Comparison of ENCODE assay signal across 7 mouse cellular contexts in genomic region chr15:86112707-86113341, GRCm38 (mm10). TPM values are rescaled to one million over a fixed set of nuclear protein-coding genes. Genes with fewer than 3 reads are reported as not detected.
DNase-seq lines count a peak whose midpoint lies in the region; ATAC-seq lines count a peak whose summit lies in the region.

No protein-coding gene starts in this region.

- peaks cover 23% of the 10 kb centered on the region for H3K36me3 ChIP-seq in megakaryocyte, embryonic 14.5 days (replicated peaks; ENCODE audit: low read length)
- H3K36me3 ChIP-seq in hindbrain, embryonic 10.5 days = no peaks in the 10 kb centered on the region
- H3K36me3 ChIP-seq in neural tube, embryonic 12.5 days = no peaks in the 10 kb centered on the region

- H3K9ac ChIP-seq in neural tube, embryonic 12.5 days = 0 out of 2 replicates have a peak overlapping the region, but pooled peaks have one; percentile 26

- H3K4me3 ChIP-seq in megakaryocyte, embryonic 14.5 days (replicated peaks) = peak overlapping the region; percentile 76
- H3K4me3 ChIP-seq in hindbrain, embryonic 10.5 days = no peak overlapping the region; the same call in 1 of the 2 replicates
- H3K4me3 ChIP-seq in neural tube, embryonic 12.5 days = no peak overlapping the region

- ATAC-seq in megakaryocyte, adult 5-6 weeks (ENCODE audit: poor library complexity, severe bottlenecking) = no peak
- 0 out of 2 replicates have a peak, but pooled peaks have one; percentile 13 for ATAC-seq in neural tube, embryonic 12.5 days (ENCODE audit: low FRiP score, low read depth)

- peak overlapping the region; percentile 73 for H3K27ac ChIP-seq in hindbrain, embryonic 10.5 days
- H3K27ac ChIP-seq in neural tube, embryonic 12.5 days = peak overlapping the region; percentile 39

- peaks cover 48% of the 10 kb centered on the region for H3K4me1 ChIP-seq in megakaryocyte, embryonic 14.5 days
- peaks cover 70% of the 10 kb centered on the region for H3K4me1 ChIP-seq in hindbrain, embryonic 10.5 days (replicated peaks)
- H3K4me1 ChIP-seq in neural tube, embryonic 12.5 days = peaks cover 34% of the 10 kb centered on the region

- no peak overlapping the region; the same call in 1 of the 2 replicates for H3K4me2 ChIP-seq in neural tube, embryonic 12.5 days (replicated peaks)

- peak; percentile 78 for DNase-seq in cerebellum, adult 9-11 months
- no peak for DNase-seq in hindbrain, embryonic 10.5 days (ENCODE audit: low spot score)
- no peak for DNase-seq in urinary bladder, postnatal 4 days (ENCODE audit: low spot score in 2 of 2)
- DNase-seq in ovary, postnatal 14 days (ENCODE audit: low spot score) = no peak

- WGBS in hindbrain, embryonic 10.5 days = 10% methylated on average over 10 of the region's 10 CpGs
- WGBS in neural tube, embryonic 12.5 days = 5% methylated on average over 10 of the region's 10 CpGs

- no peaks in the 10 kb centered on the region for H3K9me3 ChIP-seq in megakaryocyte, embryonic 14.5 days
- H3K9me3 ChIP-seq in hindbrain, embryonic 10.5 days = no peaks in the 10 kb centered on the region
- H3K9me3 ChIP-seq in neural tube, embryonic 12.5 days = no peaks in the 10 kb centered on the region

- peaks cover 9% of the 10 kb centered on the region for H3K27me3 ChIP-seq in megakaryocyte, embryonic 14.5 days (replicated peaks)
- H3K27me3 ChIP-seq in hindbrain, embryonic 10.5 days (ENCODE audit: insufficient read depth, poor library complexity, severe bottlenecking) = no peaks in the 10 kb centered on the region
- no peaks in the 10 kb centered on the region for H3K27me3 ChIP-seq in neural tube, embryonic 12.5 days (replicated peaks)

RNA-seq across cellular contexts. Expression of gene Gramd4, which starts 55.3 kb away (rescaled TPM):
- 2.2 and 5.0 TPM in 2 replicates for polyA plus RNA-seq in megakaryocyte, embryonic 14.5 days (2012; ENCODE audit: insufficient read depth, low replicate concordance)
- total RNA-seq in megakaryocyte, adult 5-6 weeks (2015) = 11.5 and 13.1 TPM in 2 replicates
- total RNA-seq in megakaryocyte, adult 5-6 weeks (2017) = 36.8 and 46.0 TPM in 2 replicates
- polyA plus RNA-seq in hindbrain, embryonic 10.5 days (2016; fragmentation: Nextera tagmentation; extraction: Ambion mirVana) = 16.6 and 18.0 TPM in 2 replicates
- 29.9 and 33.3 TPM in 2 replicates for polyA plus RNA-seq in neural tube, embryonic 12.5 days (2016; fragmentation: Nextera tagmentation; extraction: Ambion mirVana)
